Mouse (Mus musculus): ENCODE measurements around the gene Gm17467. TPM values are rescaled to one million over a fixed set of nuclear protein-coding genes. Genes with fewer than 3 reads are reported as not detected.
"Not testable (repeated sequence)": the region's sequence is repeated elsewhere in the genome, so short reads cannot be mapped to it uniquely, and the experiment has no call there.

The Gm17467 gene
- polyA plus RNA-seq (2015; fragmentation: Nextera tagmentation; extraction: Ambion mirVana), result not detected in 2 replicates

- not testable (repeated sequence) for H3K36me3 ChIP-seq (ENCODE audit: control insufficient read depth, insufficient read depth); H3K4me3 ChIP-seq (ENCODE audit: low read depth, low read length); H3K9ac ChIP-seq (ENCODE audit: low read depth, low read length); H3K27me3 ChIP-seq (replicated peaks; ENCODE audit: control insufficient read depth, insufficient read depth, low read length); H3K4me1 ChIP-seq (replicated peaks; ENCODE audit: control insufficient read depth, insufficient read depth, low read length); H3K9me3 ChIP-seq (ENCODE audit: control insufficient read depth); H3K27ac ChIP-seq (ENCODE audit: low read depth, low read length); ATAC-seq; H3K4me2 ChIP-seq (replicated peaks; ENCODE audit: low read depth)
- WGBS, result no CpG with 5 or more reads among the region's 3 CpGs
Measured at GRCm38 (mm10) chrX:123704691-123705090, at the start of gene Gm17467. Gene Gm17467 (minus strand): TSS chrX:123704791.

Other genes with a start within 250 kb of the Gm17467 start
- not detected in 2 replicates for gene Cldn34c2, start 123.1 kb downstream of the Gm17467 start, polyA plus RNA-seq (2015; fragmentation: Nextera tagmentation; extraction: Ambion mirVana)
- gene Cldn34c3, start 88.9 kb upstream of the Gm17467 start, polyA plus RNA-seq (2015; fragmentation: Nextera tagmentation; extraction: Ambion mirVana), result not detected in 2 replicates